Mouse (Mus musculus): ENCODE measurements around the gene Cpsf6.

- TF ChIP-seq CTCF (IDR thresholded peaks at IDR 0.05; ENCODE audit: control insufficient read depth, insufficient read depth, insufficient read length) (no peak), USF1 (IDR thresholded peaks at IDR 0.05; ENCODE audit: low read depth) (no peak), MYOG (IDR thresholded peaks at IDR 0.05; ENCODE audit: control insufficient read depth, extremely low read depth, insufficient read length) (no peak), MAX (IDR thresholded peaks at IDR 0.05) (no peak), MYOD1 (IDR thresholded peaks at IDR 0.05; ENCODE audit: control insufficient read depth, insufficient read length, low read depth) (no peak), CEBPB (IDR thresholded peaks at IDR 0.05; ENCODE audit: low read depth) (no peak)
These were observed 16.0 kb upstream of the Cpsf6 start for GRCm38 (mm10) chr10:117395801-117396200.

Data from C2C12 (cell line).